In the genomic region with DNA sequence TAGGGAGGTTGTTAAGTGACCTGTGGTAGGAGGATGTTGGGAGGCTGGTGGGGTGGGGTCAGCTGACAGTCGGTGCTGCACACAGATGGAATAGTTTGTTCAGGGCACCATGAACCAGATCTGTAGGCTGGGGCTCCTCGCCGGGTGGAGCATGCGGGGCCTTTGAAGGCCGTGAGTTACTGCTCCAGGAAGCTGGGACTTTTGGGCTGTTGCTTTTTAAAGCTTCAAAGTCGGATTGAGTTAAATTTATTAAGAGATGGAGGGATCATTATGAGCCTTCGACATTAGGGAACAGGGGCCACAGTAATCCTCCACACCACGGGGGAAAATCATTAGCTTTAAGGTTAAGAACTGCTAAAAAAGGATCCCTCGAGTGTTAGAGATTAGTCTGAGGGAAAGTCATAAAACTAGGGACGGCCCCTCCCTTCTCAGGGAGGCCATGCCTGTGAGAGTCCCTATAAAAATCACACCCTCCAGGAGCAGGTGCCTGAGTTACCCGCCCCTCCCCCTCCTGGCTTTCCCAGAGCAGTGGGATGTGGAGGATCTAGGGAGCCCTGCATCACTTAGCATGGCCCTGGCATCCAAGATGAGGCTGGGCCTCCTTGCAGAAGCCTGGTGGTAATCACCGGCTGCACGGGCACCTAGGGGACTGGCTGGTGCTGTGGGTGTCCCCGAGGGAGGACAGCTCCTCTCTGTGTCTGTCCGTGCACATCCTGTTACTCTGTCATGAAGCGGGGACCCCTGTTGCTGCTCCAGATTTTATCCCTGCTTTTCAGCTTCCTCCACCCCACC, we compare ENCODE assay signal across 9 mouse cellular contexts.
A peak's percentile ranks its signal among the peaks of the same experiment; 100 is the strongest.
DNase-seq lines count a peak whose midpoint lies in the region; ATAC-seq lines count a peak whose summit lies in the region.
"Had no signal": no experiment of that assay in that cellular context is flagged by ENCODE, and none has a peak within 500 bp of the region (broad histone marks: within the 10 kb centered on the region; RNA-seq: fewer than 3 reads in every experiment).

No protein-coding gene starts in this region.

- 0 out of 2 replicates have a peak, but pooled peaks have one; percentile 18 for ATAC-seq in embryonic facial prominence, embryonic 11.5 days (replicated peaks; ENCODE audit: insufficient number of reproducible peaks, low FRiP score, low TSS enrichment, low read depth)
- peak; percentile 88 for ATAC-seq in intestine, embryonic 14.5 days (replicated peaks; ENCODE audit: low FRiP score, low TSS enrichment, low read depth)

- H3K4me3 ChIP-seq in embryonic facial prominence, embryonic 11.5 days (ENCODE audit: low read depth, low read length): no peak overlapping the region
- no peak overlapping the region for H3K4me3 ChIP-seq in intestine, embryonic 14.5 days (ENCODE audit: low read depth, low read length)

- 0 out of 2 replicates have a peak overlapping the region, but pooled peaks have one; percentile 38 for H3K27ac ChIP-seq in embryonic facial prominence, embryonic 11.5 days (replicated peaks; ENCODE audit: low read depth, low read length)
- peak overlapping the region; percentile 75 for H3K27ac ChIP-seq in intestine, embryonic 14.5 days (ENCODE audit: low read depth)

- intact Hi-C loops in gastrocnemius, postnatal 14 days (cut with DNase I; ENCODE audit: low total_unique reads): no loop called here

- H3K4me2 ChIP-seq in embryonic facial prominence, embryonic 11.5 days (ENCODE audit: low read depth, low read length): no peak overlapping the region
- no peak overlapping the region for H3K4me2 ChIP-seq in intestine, embryonic 14.5 days (ENCODE audit: low read length)

- H3K9me3 ChIP-seq in embryonic facial prominence, embryonic 11.5 days (replicated peaks; ENCODE audit: control insufficient read depth, low read length): no peaks in the 10 kb centered on the region
- H3K9me3 ChIP-seq in intestine, embryonic 14.5 days (ENCODE audit: control insufficient read depth, low read length): no peaks in the 10 kb centered on the region

- no peak overlapping the region for H3K9ac ChIP-seq in embryonic facial prominence, embryonic 11.5 days (replicated peaks; ENCODE audit: low read length)
- H3K9ac ChIP-seq in intestine, embryonic 14.5 days (ENCODE audit: low read length): no peak overlapping the region

- peaks cover 9% of the 10 kb centered on the region for H3K4me1 ChIP-seq in embryonic facial prominence, embryonic 11.5 days (ENCODE audit: control insufficient read depth, insufficient read depth, low read length)
- peaks cover 40% of the 10 kb centered on the region for H3K4me1 ChIP-seq in intestine, embryonic 14.5 days (replicated peaks; ENCODE audit: control insufficient read depth, insufficient read depth, low read length)

- no peaks in the 10 kb centered on the region for H3K27me3 ChIP-seq in embryonic facial prominence, embryonic 11.5 days (ENCODE audit: control insufficient read depth, insufficient read depth, low read length)
- H3K27me3 ChIP-seq in intestine, embryonic 14.5 days (replicated peaks; ENCODE audit: control insufficient read depth, insufficient read depth, low read length): no peaks in the 10 kb centered on the region

- no peaks in the 10 kb centered on the region for H3K36me3 ChIP-seq in embryonic facial prominence, embryonic 11.5 days (replicated peaks; ENCODE audit: control insufficient read depth, insufficient read depth, low read depth, low read length)
- H3K36me3 ChIP-seq in intestine, embryonic 14.5 days (ENCODE audit: control insufficient read depth, insufficient read depth, low read length): no peaks in the 10 kb centered on the region

- DNase-seq in gastrocnemius, postnatal 14 days: peak; percentile 45
- DNase-seq in gastrocnemius, postnatal 25 days: no peak
- no peak for DNase-seq in embryonic facial prominence, embryonic 11.5 days (ENCODE audit: low spot score)
- peak; percentile 73 for DNase-seq in intestine, embryonic 14.5 days (ENCODE audit: low spot score)
- peak; percentile 57 for DNase-seq in mesoderm, embryonic 11.5 days (ENCODE audit: low read depth, low spot score)
- no peak for DNase-seq in left cerebral cortex, adult 11 months (ENCODE audit: low spot score)
- DNase-seq in layer of hippocampus, adult 11-12 months (ENCODE audit: low spot score): no peak
- DNase-seq in natural killer cell, adult 2 months (ENCODE audit: low spot score in 2 of 2): no peak
- DNase-seq: lung, adult 2 months had no signal

- 27% methylated on average over 16 of the region's 16 CpGs for WGBS in embryonic facial prominence, embryonic 11.5 days
- 33% methylated on average over 16 of the region's 16 CpGs for WGBS in intestine, embryonic 14.5 days

Comparison
In these comparisons a context has a peak if more than half of its experiments do, and no peak if none do; other contexts are left out.
1. DNase-seq: peak in gastrocnemius, postnatal 14 days (single experiment), intestine, embryonic 14.5 days (single experiment) and mesoderm, embryonic 11.5 days (single experiment); none in gastrocnemius, postnatal 25 days (single experiment), embryonic facial prominence, embryonic 11.5 days (single experiment), left cerebral cortex, adult 11 months (single experiment), layer of hippocampus, adult 11-12 months (single experiment) and natural killer cell, adult 2 months (0 of 2).